Mouse (Mus musculus): ENCODE data around the gene Ppm1j.
A peak's percentile ranks its signal among the peaks of the same experiment; 100 is the strongest.

GRCm38 (mm10) chr3:104780561-104781420, at the start of gene Ppm1j:
- no peak for TF ChIP-seq CTCF (IDR thresholded peaks at IDR 0.05; ENCODE audit: extremely low read depth, insufficient read length, insufficient replicate concordance, low read depth, low read length)
- TF ChIP-seq POLR2A (IDR thresholded peaks at IDR 0.05; ENCODE audit: low read depth, low read length): peak; percentile 46; the same call in 1 of the 2 replicates
